Mouse (Mus musculus): ENCODE data around the gene Sort1. TPM values are rescaled to one million over a fixed set of nuclear protein-coding genes. Genes with fewer than 3 reads are reported as not detected.
"Not testable (repeated sequence)": the region's sequence is repeated elsewhere in the genome, so short reads cannot be mapped to it uniquely, and the experiment has no call there.

Gene Sort1
- polyA plus RNA-seq (2016; fragmentation: Nextera tagmentation; extraction: Ambion mirVana) = 12.9 and 15.5 TPM in 2 replicates

DNA sequence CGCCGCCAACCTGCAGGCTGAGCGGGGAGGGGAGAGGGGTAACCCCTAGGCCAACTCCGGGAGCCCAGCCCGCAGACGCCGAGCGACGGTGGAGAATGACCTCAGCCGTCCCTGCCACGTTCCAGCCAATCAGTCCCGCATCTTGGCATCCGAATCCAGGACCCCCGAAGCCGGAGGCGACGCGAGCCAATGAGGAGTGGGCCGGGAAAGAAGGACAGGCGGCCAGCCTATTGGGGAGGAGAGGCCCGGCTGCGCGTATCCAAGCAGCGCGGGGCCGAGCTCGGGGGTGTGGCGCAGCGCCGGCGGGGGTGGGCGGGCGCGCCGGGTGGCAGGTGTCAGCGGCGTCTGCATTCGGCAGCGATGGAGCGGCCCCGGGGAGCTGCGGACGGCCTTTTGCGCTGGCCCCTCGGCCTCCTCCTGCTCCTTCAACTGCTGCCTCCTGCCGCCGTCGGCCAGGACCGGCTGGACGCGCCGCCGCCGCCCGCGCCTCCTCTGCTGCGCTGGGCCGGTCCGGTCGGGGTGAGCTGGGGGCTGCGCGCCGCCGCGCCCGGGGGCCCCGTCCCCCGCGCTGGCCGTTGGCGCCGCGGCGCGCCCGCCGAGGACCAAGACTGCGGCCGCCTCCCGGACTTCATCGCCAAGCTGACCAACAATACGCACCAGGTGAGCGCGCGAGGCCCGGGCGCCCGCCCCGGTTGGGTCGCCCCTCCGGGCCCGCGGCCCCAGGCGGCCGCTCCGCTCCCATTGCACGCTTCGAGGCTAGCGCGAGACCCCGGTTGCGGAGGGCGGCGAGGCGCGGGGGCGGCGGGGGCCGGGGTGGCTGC lies at the start of gene Sort1:
Gene Sort1 (plus strand): TSS at position 302 of the 821 bp plus-strand sequence.
- peak; percentile 98 for DNase-seq (ENCODE audit: low spot score)
- Histone ChIP-seq H3K4me3 (peak within 1 kb of the TSS; percentile 90), H3K27me3 (replicated peaks; ENCODE audit: low read depth, poor library complexity, severe bottlenecking) (peaks cover 5% of the 10 kb centered on the region; the same call in 1 of the 2 replicates), H3K27ac (replicated peaks) (peak within 1 kb of the TSS; percentile 91), H3K4me1 (peaks cover 63% of the 10 kb centered on the region), H3K36me3 (replicated peaks) (peaks cover 16% of the 10 kb centered on the region), H3K9me3 (no peaks in the 10 kb centered on the region)
- WGBS = under 1% methylated on average over 109 of the region's 109 CpGs

GRCm38 (mm10) chr3:108237474-108238102 lies 46.3 kb upstream of the Sort1 start:
- H3K36me3 ChIP-seq (replicated peaks); DNase-seq (ENCODE audit: low spot score); H3K4me3 ChIP-seq; H3K27ac ChIP-seq (replicated peaks); H3K9me3 ChIP-seq; H3K27me3 ChIP-seq (replicated peaks; ENCODE audit: low read depth, poor library complexity, severe bottlenecking); H3K4me1 ChIP-seq: not testable (repeated sequence)
- 85% methylated on average over 4 of the region's 4 CpGs for WGBS

GRCm38 (mm10) chr3:108241243-108241839 lies 42.5 kb upstream of the Sort1 start:
- no peaks in the 10 kb centered on the region for H3K9me3 ChIP-seq
- no peak for DNase-seq (ENCODE audit: low spot score)
- H3K4me1 ChIP-seq = no peaks in the 10 kb centered on the region
- H3K27ac ChIP-seq (replicated peaks) = no peak overlapping the region
- no peak overlapping the region for H3K4me3 ChIP-seq
- H3K27me3 ChIP-seq (replicated peaks; ENCODE audit: low read depth, poor library complexity, severe bottlenecking) = no peaks in the 10 kb centered on the region
- 90% methylated on average over 3 of the region's 3 CpGs for WGBS
- H3K36me3 ChIP-seq (replicated peaks) = no peaks in the 10 kb centered on the region

GRCm38 (mm10) chr3:108246857-108247256 lies 37.0 kb upstream of the Sort1 start:
- no peaks in the 10 kb centered on the region for H3K27me3 ChIP-seq (replicated peaks; ENCODE audit: low read depth, poor library complexity, severe bottlenecking)
- 90% methylated on average over 2 of the region's 2 CpGs for WGBS
- no peak for DNase-seq (ENCODE audit: low spot score)
- no peak overlapping the region for H3K27ac ChIP-seq (replicated peaks)
- no peaks in the 10 kb centered on the region for H3K36me3 ChIP-seq (replicated peaks)
- H3K4me1 ChIP-seq = no peaks in the 10 kb centered on the region
- H3K4me3 ChIP-seq = no peak overlapping the region
- H3K9me3 ChIP-seq = no peaks in the 10 kb centered on the region

GRCm38 (mm10) chr3:108256719-108257637 lies 26.9 kb upstream of the Sort1 start, which contains the start of gene Psma5:
TSS of gene Psma5 (plus strand) at chr3:108256926.
- under 1% methylated on average over 79 of the region's 79 CpGs for WGBS
- Histone ChIP-seq H3K27ac (replicated peaks) (peak within 1 kb of the TSS; percentile 84), H3K27me3 (replicated peaks; ENCODE audit: low read depth, poor library complexity, severe bottlenecking) (no peaks in the 10 kb centered on the region), H3K4me1 (peaks cover 23% of the 10 kb centered on the region), H3K4me3 (peak within 1 kb of the TSS; percentile 99), H3K9me3 (no peaks in the 10 kb centered on the region), H3K36me3 (replicated peaks) (peaks cover 17% of the 10 kb centered on the region)
- peak; percentile 97 for DNase-seq (ENCODE audit: low spot score)

GRCm38 (mm10) chr3:108257831-108258500 lies 25.9 kb upstream of the Sort1 start:
- DNase-seq (ENCODE audit: low spot score) = no peak
- Histone ChIP-seq H3K27ac (replicated peaks) (peak overlapping the region; percentile 84; the same call in 1 of the 2 replicates), H3K4me3 (peak overlapping the region; percentile 99), H3K9me3 (no peaks in the 10 kb centered on the region), H3K27me3 (replicated peaks; ENCODE audit: low read depth, poor library complexity, severe bottlenecking) (no peaks in the 10 kb centered on the region), H3K36me3 (replicated peaks) (peaks cover 26% of the 10 kb centered on the region), H3K4me1 (peaks cover 23% of the 10 kb centered on the region)
- WGBS = 75% methylated on average over 3 of the region's 3 CpGs

DNA sequence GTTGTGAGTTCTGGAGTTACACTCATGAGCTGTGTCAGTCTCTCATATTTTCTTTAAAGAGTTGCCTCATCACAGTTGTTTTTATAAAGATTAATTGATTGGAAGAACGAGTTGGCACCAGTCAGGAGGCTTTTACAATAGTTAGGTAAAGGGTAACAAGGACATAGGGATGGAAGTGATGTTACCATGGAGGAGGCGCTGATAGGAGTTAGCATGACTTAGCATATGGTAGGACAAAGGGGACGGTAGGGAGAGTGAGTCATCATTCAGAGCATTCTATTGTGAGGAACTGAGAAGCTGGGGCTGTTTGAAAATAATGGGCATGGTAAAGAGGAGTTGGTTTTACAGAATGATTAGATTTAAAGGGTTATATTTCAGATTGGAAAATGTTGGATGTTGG lies 24.6 kb upstream of the Sort1 start:
- H3K4me1 ChIP-seq = peaks cover 23% of the 10 kb centered on the region
- DNase-seq (ENCODE audit: low spot score) = no peak

DNA sequence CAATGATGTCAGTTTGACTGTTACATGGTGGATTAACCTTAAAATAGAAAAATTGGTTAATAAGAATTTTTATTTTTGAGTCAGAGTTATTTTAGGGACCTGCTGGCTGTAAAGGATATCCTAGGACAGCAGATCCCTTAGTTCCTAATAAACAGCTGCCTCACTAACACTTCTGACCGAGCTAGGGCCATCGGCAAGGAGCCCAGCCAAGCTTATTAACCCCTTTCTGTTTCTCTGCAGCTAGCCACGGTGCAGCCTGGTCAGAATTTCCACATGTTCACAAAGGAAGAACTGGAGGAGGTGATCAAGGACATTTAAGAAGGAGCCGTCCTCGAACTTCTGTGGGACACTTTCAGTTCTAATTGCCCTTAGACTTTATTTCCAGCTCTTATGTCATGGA lies 4.4 kb upstream of the Sort1 start:
- H3K4me3 ChIP-seq; H3K9me3 ChIP-seq; DNase-seq (ENCODE audit: low spot score); H3K27ac ChIP-seq (replicated peaks); H3K27me3 ChIP-seq (replicated peaks; ENCODE audit: low read depth, poor library complexity, severe bottlenecking): not testable (repeated sequence)
- 88% methylated on average over 5 of the region's 5 CpGs for WGBS
- Histone ChIP-seq H3K36me3 (replicated peaks) (peaks cover 61% of the 10 kb centered on the region), H3K4me1 (peaks cover 18% of the 10 kb centered on the region)

More for the DNA sequence above, 24.6 kb upstream of the Sort1 start:
- Histone ChIP-seq H3K4me3 (no peak overlapping the region), H3K9me3 (no peaks in the 10 kb centered on the region), H3K36me3 (replicated peaks) (peaks cover 34% of the 10 kb centered on the region), H3K27me3 (replicated peaks; ENCODE audit: low read depth, poor library complexity, severe bottlenecking) (no peaks in the 10 kb centered on the region), H3K27ac (replicated peaks) (no peak overlapping the region)
- 84% methylated on average over 3 of the region's 3 CpGs for WGBS

DNA sequence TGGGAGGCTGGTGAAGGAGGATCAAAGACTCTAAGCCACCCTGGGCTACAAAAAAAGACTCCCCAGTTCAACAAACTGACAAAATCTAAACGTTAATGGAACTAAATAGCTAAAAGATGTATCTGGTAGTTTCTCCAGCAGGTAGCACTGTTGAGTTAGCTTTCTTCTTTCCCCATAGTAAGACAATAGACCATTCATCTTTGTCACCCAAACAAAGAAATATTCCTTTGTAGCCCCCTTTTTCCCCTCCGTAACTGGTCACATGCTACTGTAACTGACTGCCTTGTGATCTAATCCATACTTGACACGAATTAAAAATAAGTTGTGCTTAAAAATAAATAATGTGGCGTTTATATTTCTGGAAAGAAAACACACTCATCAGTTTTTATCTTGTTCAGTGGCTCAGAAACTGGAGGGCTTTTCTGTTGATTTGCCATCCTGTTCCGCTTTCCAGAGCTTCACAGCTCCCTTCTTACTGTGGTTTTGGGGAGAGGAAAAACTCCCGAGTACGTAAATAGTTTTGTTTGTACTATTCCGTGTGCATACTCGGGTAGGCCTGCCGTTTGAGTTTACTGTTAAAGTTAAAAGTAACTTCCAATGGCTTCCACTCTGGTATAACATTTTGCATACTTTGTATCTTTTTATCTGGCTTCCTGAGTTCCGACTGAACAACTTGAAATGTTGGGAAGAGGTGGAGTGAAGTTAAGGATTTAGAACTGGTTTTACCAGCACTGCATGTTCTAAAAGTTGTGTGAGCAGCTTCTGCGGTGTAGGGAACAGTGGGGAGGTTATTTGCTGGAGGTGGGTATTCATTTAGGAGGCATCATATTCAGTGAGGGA lies 1.3 kb upstream of the Sort1 start:
- no peak for DNase-seq (ENCODE audit: low spot score)
- Histone ChIP-seq H3K36me3 (replicated peaks) (peaks cover 30% of the 10 kb centered on the region), H3K27me3 (replicated peaks; ENCODE audit: low read depth, poor library complexity, severe bottlenecking) (peaks cover 5% of the 10 kb centered on the region; the same call in 1 of the 2 replicates), H3K4me1 (peaks cover 49% of the 10 kb centered on the region), H3K9me3 (no peaks in the 10 kb centered on the region), H3K4me3 (peak overlapping the region; percentile 90), H3K27ac (replicated peaks) (peak overlapping the region; percentile 91)
- WGBS = 30% methylated on average over 12 of the region's 12 CpGs

GRCm38 (mm10) chr3:108283241-108283561 lies 681 bp upstream of the Sort1 start:
- H3K4me3 ChIP-seq = peak overlapping the region; percentile 90
- H3K36me3 ChIP-seq (replicated peaks) = peaks cover 24% of the 10 kb centered on the region
- WGBS = 15% methylated on average over 6 of the region's 6 CpGs
- H3K27ac ChIP-seq (replicated peaks) = peak overlapping the region; percentile 91
- peaks cover 55% of the 10 kb centered on the region for H3K4me1 ChIP-seq
- no peaks in the 10 kb centered on the region for H3K9me3 ChIP-seq
- H3K27me3 ChIP-seq (replicated peaks; ENCODE audit: low read depth, poor library complexity, severe bottlenecking) = peaks cover 5% of the 10 kb centered on the region; the same call in 1 of the 2 replicates
- no peak for DNase-seq (ENCODE audit: low spot score)
